Mouse (Mus musculus) myocyte (in vitro differentiated cells): ENCODE results near the gene Arhgef16.

Experiments
- CEBPB ChIP-seq: IDR thresholded peaks from 2 replicates; pipeline ENCODE4 v1.6.1; 2011; ENCODE audit warnings: mild to moderate bottlenecking, moderate library complexity; ENCODE audit not compliant: poor library complexity, insufficient read depth, severe bottlenecking
- E2F4 ChIP-seq: IDR thresholded peaks from one replicate; pipeline ENCODE4 v1.6.1; 2011; ENCODE audit warnings: mild to moderate bottlenecking, control low read depth, moderate library complexity; ENCODE audit not compliant: insufficient read depth
- MAX ChIP-seq: IDR thresholded peaks from one replicate; pipeline ENCODE4 v1.6.1; 2011; ENCODE audit warnings: low read depth, mild to moderate bottlenecking, control low read depth
- MYOG ChIP-seq, 3 experiments: IDR thresholded peaks; one replicate each; pipeline ENCODE4 v1.6.1; 2011; ENCODE audit warnings: control low read depth in 2 of 3, low read depth in 2 of 3, mild to moderate bottlenecking in 2 of 3; ENCODE audit not compliant: insufficient read length in 2 of 3, control insufficient read depth in 1 of 3, insufficient read depth in 1 of 3
- POLR2A ChIP-seq: IDR thresholded peaks from one replicate; pipeline ENCODE4 v1.6.1; 2011; ENCODE audit warnings: low read depth, mild to moderate bottlenecking, control low read depth, moderate library complexity; ENCODE audit not compliant: insufficient read length
- TCF3 ChIP-seq: IDR thresholded peaks from one replicate; pipeline ENCODE4 v1.6.1; 2011; ENCODE audit warnings: low read depth, control low read depth; ENCODE audit not compliant: insufficient read length
- USF1 ChIP-seq: IDR thresholded peaks from one replicate; pipeline ENCODE4 v1.6.1; 2011; ENCODE audit warnings: low read depth, mild to moderate bottlenecking, control low read depth, moderate library complexity

GRCm38 (mm10) chr4:154312143-154312812 is 10.8 kb upstream of the Arhgef16 start:
- TF ChIP-seq POLR2A (no peak), MYOG (IDR thresholded peaks at IDR 0.05; ENCODE audit: control insufficient read depth in 1 of 3, insufficient read depth in 1 of 3, insufficient read length in 2 of 3, low read depth in 2 of 3) (no peak), USF1 (no peak), CEBPB (no peak), TCF3 (no peak), MAX (no peak), E2F4 (no peak)
